Mouse (Mus musculus) CH12.LX (cell line): ENCODE data around the gene Cfap97d1. TPM values are rescaled to one million over a fixed set of nuclear protein-coding genes. Genes with fewer than 3 reads are reported as not detected.

Experiments
- DNase-seq: peaks from one replicate; pipeline ENCODE4 v3.0.0-alpha.2; 2013; ENCODE audit errors: extremely low read depth
- H3K27ac ChIP-seq: 2 replicates; pipeline ENCODE4 v1.5.1; 2012; ENCODE audit warnings: low read depth, mild to moderate bottlenecking, control low read depth, moderate library complexity; ENCODE audit not compliant: insufficient read depth
- H3K27me3 ChIP-seq: replicated peaks from 2 replicates; pipeline ENCODE3; 2012; ENCODE audit warnings: inconsistent platforms
- H3K36me3 ChIP-seq, 2 experiments: replicated peaks in 1 of 2; 2 replicates each; pipeline versions ENCODE3 to v1.6.1; 2012; ENCODE audit warnings: inconsistent platforms in 1 of 2, low read length in 1 of 2, mild to moderate bottlenecking in 1 of 2, mixed read lengths in 1 of 2, moderate library complexity in 1 of 2; ENCODE audit not compliant: control insufficient read depth in 1 of 2, insufficient read depth in 1 of 2
- H3K4me1 ChIP-seq, 2 experiments: 2 replicates each; pipeline ENCODE4 v1.6.1; 2012; ENCODE audit warnings: inconsistent platforms in 1 of 2, moderate library complexity in 1 of 2; ENCODE audit not compliant: insufficient read depth in 2 of 2, control insufficient read depth in 1 of 2
- H3K4me2 ChIP-seq: 2 replicates; pipeline ENCODE4 v1.6.1; 2012; ENCODE audit warnings: low read depth, mild to moderate bottlenecking, control low read depth; ENCODE audit not compliant: poor library complexity, insufficient read depth, severe bottlenecking
- H3K4me3 ChIP-seq, 3 experiments: fragments of 150-350 bp in 1 of 3; sonication (generic) in 1 of 3; replicated peaks in 1 of 3; 2 replicates each; pipeline versions ENCODE3 to v1.5.1; 2011 to 2012; ENCODE audit warnings: low read depth in 2 of 3, low read length in 2 of 3, mild to moderate bottlenecking in 2 of 3, moderate library complexity in 2 of 3, control low read depth in 1 of 3, improper control_type of control experiment in 1 of 3, inconsistent platforms in 1 of 3, mixed read lengths in 1 of 3; ENCODE audit not compliant: poor library complexity in 1 of 3
- H3K79me2 ChIP-seq: replicated peaks from 2 replicates; pipeline ENCODE4 v1.6.1; 2012; ENCODE audit warnings: mild to moderate bottlenecking, moderate library complexity; ENCODE audit not compliant: control insufficient read depth, poor library complexity, insufficient read depth, severe bottlenecking; ENCODE audit errors: extremely low read depth
- H3K9ac ChIP-seq: 2 replicates; pipeline ENCODE4 v1.6.1; 2012; ENCODE audit warnings: low read depth, mild to moderate bottlenecking, control low read depth, moderate library complexity; ENCODE audit not compliant: insufficient read depth
- H3K9me3 ChIP-seq: replicated peaks from 2 replicates; pipeline ENCODE3; 2012; ENCODE audit warnings: low read length, inconsistent platforms, mixed read lengths
- CHD2 ChIP-seq: IDR thresholded peaks from 2 replicates; pipeline ENCODE4 v1.6.1; 2011; ENCODE audit warnings: low read length, improper control_type of control experiment
- E2F4 ChIP-seq: IDR thresholded peaks from 2 replicates; pipeline ENCODE4 v1.6.1; 2011; ENCODE audit warnings: low read depth, low read length, improper control_type of control experiment; ENCODE audit not compliant: insufficient replicate concordance
- EP300 ChIP-seq: IDR thresholded peaks from 2 replicates; pipeline ENCODE4 v1.6.1; 2011; ENCODE audit warnings: low read length, improper control_type of control experiment
- ETS1 ChIP-seq: conservative IDR thresholded peaks from 2 replicates; pipeline ENCODE4 v1.6.1; 2012; ENCODE audit warnings: low read depth, mild to moderate bottlenecking, inconsistent platforms, low read length, improper control_type of control experiment, moderate library complexity
- IRF4 ChIP-seq: IDR thresholded peaks from 2 replicates; pipeline ENCODE4 v1.6.1; 2014; ENCODE audit warnings: low read depth, mild to moderate bottlenecking, inconsistent platforms, low read length, improper control_type of control experiment
- MAX ChIP-seq: IDR thresholded peaks from 2 replicates; pipeline ENCODE4 v1.6.1; 2011; ENCODE audit warnings: low read length, improper control_type of control experiment
- MEF2A ChIP-seq: IDR thresholded peaks from 2 replicates; pipeline ENCODE4 v1.6.1; 2014; ENCODE audit warnings: low read depth, mild to moderate bottlenecking, inconsistent platforms, low read length, improper control_type of control experiment, borderline replicate concordance
- MXI1 ChIP-seq: IDR thresholded peaks from 2 replicates; pipeline ENCODE4 v1.6.1; 2011; ENCODE audit warnings: mild to moderate bottlenecking, low read depth, low read length, improper control_type of control experiment
- MYC ChIP-seq: IDR thresholded peaks from 2 replicates; pipeline ENCODE4 v1.6.1; 2011; ENCODE audit warnings: low read depth, mild to moderate bottlenecking, improper control_type of control experiment, low read length
- NELFE ChIP-seq: IDR thresholded peaks from 2 replicates; pipeline ENCODE4 v1.6.1; 2011; ENCODE audit warnings: low read depth, low read length, improper control_type of control experiment
- NRF1 ChIP-seq: IDR thresholded peaks from 2 replicates; pipeline ENCODE4 v1.6.1; 2014; ENCODE audit warnings: low read depth, mild to moderate bottlenecking, inconsistent platforms, low read length, improper control_type of control experiment, moderate library complexity
- PAX5 ChIP-seq: IDR thresholded peaks from 2 replicates; pipeline ENCODE4 v1.6.1; 2012; ENCODE audit warnings: low read length, inconsistent platforms, mixed read lengths
- POLR2AphosphoS2 ChIP-seq: IDR thresholded peaks from 2 replicates; pipeline ENCODE4 v1.6.1; 2011; ENCODE audit warnings: low read depth, low read length, improper control_type of control experiment
- RAD21 ChIP-seq: IDR thresholded peaks from 2 replicates; pipeline ENCODE4 v1.6.1; 2011; ENCODE audit warnings: low read depth, mild to moderate bottlenecking, low read length, improper control_type of control experiment, moderate library complexity
- USF1 ChIP-seq: IDR thresholded peaks from 2 replicates; pipeline ENCODE4 v1.6.1; 2014; ENCODE audit warnings: low read depth, mild to moderate bottlenecking, inconsistent platforms, low read length, improper control_type of control experiment
- USF2 ChIP-seq: conservative IDR thresholded peaks from 2 replicates; pipeline ENCODE4 v1.6.1; 2011; ENCODE audit warnings: low read depth, low read length, improper control_type of control experiment
- ZKSCAN1 ChIP-seq: IDR thresholded peaks from 2 replicates; pipeline ENCODE4 v1.6.1; 2012; ENCODE audit warnings: low read depth, inconsistent platforms, low read length, improper control_type of control experiment, borderline replicate concordance
- ZNF384 ChIP-seq: IDR thresholded peaks from 2 replicates; pipeline ENCODE4 v1.6.1; 2012; ENCODE audit warnings: low read depth, low read length, improper control_type of control experiment, inconsistent platforms
- dilution Hi-C: fragments of 300-500 bp; cut with MboI; formaldehyde crosslinking; loops from 2 replicates; pipeline ENCODE4 v1.14.3; 2020; ENCODE audit warnings: low sequenced_read_pairs; ENCODE audit not compliant: extremely low pct_unique_long_range_greater_than_20kb, extremely low pct_ligation_motif_present
- in situ Hi-C: fragments of 300-500 bp; cut with MboI; formaldehyde crosslinking; loops from 3 replicates; pipeline ENCODE4 v1.14.3; 2019; ENCODE audit warnings: low sequenced_read_pairs, low pct_ligation_motif_present, low pct_unique_long_range_greater_than_20kb, mixed read lengths
- polyA plus RNA-seq: library from polyadenylated mRNA; unstranded; fragments of >175 nt; gene quantifications from 2 replicates; pipeline ENCODE4 v1.2.1, GENCODE M21; 2012; ENCODE audit warnings: low read depth; ENCODE audit not compliant: insufficient read length
- total RNA-seq, 2 experiments: library from RNA; depleted of rRNA; stranded (reverse); fragments of 300-350 nt in 1 of 2; fragments of >200 nt in 1 of 2; gene quantifications; 2 replicates each; pipeline ENCODE4 v1.2.3; 2012 to 2014

Cfap97d1 gene
- total and polyA plus RNA-seq, 3 experiments = not detected

DNA sequence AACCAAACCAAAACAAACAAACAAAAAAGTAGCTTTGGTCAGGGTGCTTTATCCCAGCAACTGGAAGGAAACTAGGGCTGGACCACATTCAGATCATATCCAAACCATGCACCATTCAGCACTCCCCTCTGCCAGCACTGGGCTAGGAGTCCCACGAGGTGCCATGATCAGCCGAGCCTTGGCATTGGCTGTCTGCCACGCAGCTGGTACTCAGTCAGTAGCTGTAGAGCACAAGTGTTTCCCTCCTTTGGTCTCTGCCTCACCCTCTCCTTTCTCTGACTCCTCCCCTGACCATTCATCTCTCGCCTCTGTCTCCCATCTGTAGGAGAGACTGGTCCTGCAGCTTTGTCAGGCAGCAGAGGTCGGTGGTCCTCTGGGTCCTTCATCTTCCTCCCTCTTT lies 26.6 kb upstream of the Cfap97d1 start:
- Histone ChIP-seq H3K4me2 (no peak overlapping the region), H3K79me2 (no peaks in the 10 kb centered on the region), H3K36me3 (no peaks in the 10 kb centered on the region), H3K27me3 (peaks cover 63% of the 10 kb centered on the region), H3K27ac (no peak overlapping the region), H3K9me3 (no peaks in the 10 kb centered on the region), H3K9ac (no peak overlapping the region), H3K4me3 (no peak overlapping the region), H3K4me1 (peaks cover 3 to 17% of the 10 kb centered on the region in 2 experiments; a peak in 3 of 4 replicates)
- in situ Hi-C loops (no loop called here), dilution Hi-C loops (no loop called here)
- no peak for DNase-seq
- TF ChIP-seq PAX5 (no peak), ETS1 (no peak), E2F4 (no peak), USF1 (no peak), IRF4 (no peak), MYC (no peak), NRF1 (no peak), MXI1 (no peak), MEF2A (no peak), ZKSCAN1 (no peak), EP300 (no peak), USF2 (no peak)

DNA sequence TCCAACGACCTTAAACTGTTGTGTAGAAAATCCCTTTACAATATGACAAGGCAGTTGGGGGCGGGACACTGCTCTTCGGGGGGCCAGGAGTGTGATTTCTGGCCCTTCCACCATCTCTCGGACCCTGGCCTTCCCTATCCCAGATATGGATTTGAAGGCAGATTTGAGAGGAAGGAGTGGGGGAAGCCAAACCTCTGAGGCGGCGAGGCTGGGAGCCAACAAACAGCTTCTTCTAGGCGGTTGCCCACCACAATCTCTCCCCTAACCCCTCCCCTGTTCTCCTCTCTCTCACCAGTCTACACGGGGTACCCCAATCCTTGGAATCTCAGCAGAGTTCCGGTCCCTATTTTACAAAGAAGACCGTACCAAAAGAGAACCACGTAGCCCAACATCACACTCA lies 21.0 kb upstream of the Cfap97d1 start:
- H3K27ac ChIP-seq = no peak overlapping the region
- no peak overlapping the region for H3K4me2 ChIP-seq
- in situ Hi-C loops (no loop called here), dilution Hi-C loops (loop anchor here (10.0 kb wide), 1 partner anchor 48 kb away; no protein-coding TSS in a partner anchor)
- no peaks in the 10 kb centered on the region for H3K36me3 ChIP-seq
- H3K4me1 ChIP-seq = 0 out of 4 replicates have a peak, but pooled peaks cover 2 to 5% of the 10 kb centered on the region in 2 experiments
- no peaks in the 10 kb centered on the region for H3K79me2 ChIP-seq
- H3K27me3 ChIP-seq = peaks cover 85% of the 10 kb centered on the region
- peaks cover 3% of the 10 kb centered on the region for H3K9me3 ChIP-seq
- no peak for TF ChIP-seq E2F4
- no peak for TF ChIP-seq POLR2AphosphoS2
- TF ChIP-seq ZNF384 = no peak
- no peak for TF ChIP-seq USF1
- no peak for TF ChIP-seq EP300
- no peak for TF ChIP-seq NELFE
- TF ChIP-seq CHD2 = no peak
- TF ChIP-seq ZKSCAN1 = no peak
- TF ChIP-seq MAX = no peak
- TF ChIP-seq RAD21 = no peak
- no peak overlapping the region for H3K9ac ChIP-seq
- no peak for DNase-seq
- no peak overlapping the region for H3K4me3 ChIP-seq
